Mouse (Mus musculus): ENCODE measurements around the gene Map2k2.
A peak's percentile ranks its signal among the peaks of the same experiment; 100 is the strongest.
"Not testable (repeated sequence)": the region's sequence is repeated elsewhere in the genome, so short reads cannot be mapped to it uniquely, and the experiment has no call there.

Map2k2 gene

DNA sequence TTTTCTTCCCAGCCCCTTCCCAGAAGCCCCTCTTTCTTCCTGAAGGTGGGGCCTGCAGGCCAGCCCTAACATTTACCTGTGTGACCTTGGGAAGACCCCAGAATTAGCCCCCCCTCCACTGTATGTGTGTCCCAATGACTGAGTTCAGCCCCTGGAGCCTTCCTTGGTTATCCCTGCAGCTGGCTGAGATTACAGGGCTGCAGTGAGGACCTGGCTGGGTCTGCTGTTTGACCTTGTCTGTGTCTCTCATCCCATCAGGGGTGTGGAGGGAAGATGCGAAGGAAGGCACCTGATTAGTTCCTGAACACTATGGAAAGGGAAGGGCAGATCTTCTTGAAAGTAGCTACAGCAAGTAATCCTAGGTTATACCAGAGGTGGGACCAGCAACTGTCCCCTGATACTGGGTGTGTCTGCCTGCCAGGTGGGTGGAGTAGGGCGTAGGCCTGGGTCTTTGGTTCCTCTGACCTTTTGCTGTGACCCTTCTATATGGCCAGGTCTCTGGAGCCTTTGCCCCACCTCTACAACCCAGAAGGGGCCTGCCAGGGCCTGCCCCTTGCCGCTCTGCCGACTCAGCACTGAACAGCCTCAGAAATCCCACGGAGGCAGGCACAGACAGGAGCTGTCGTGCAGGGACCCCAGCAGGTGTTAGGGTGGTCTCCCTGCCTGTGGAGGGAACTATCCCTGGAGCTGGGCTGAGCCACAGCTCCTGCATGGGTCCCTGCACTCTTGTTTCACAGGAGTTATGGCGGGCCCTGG is 35.9 kb downstream of the Map2k2 start:
- no peak for DNase-seq (ENCODE audit: extremely low read depth, low read depth, low spot score)

DNA sequence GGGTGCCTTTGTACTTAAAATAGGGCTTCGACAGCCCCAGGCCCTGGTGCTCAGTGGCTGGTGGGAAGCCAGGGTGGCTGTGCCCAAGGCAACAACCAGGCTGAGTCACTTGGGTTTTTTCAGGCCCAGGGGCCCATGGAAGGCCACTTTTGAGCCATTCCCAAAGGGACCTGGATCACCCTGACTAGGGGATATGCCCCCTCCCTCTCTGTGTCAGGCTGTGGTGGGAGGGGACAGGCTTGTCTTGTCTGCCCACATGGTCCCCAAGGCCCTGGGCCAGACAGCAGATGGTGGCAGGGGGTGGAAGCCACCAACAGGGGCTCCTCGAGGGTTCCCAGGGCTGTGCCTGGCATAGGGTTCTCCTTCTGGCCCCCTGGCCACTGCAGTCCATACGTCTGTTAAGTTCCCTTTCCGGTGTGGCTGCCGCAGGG is 36.9 kb downstream of the Map2k2 start:
- no peak for DNase-seq (ENCODE audit: extremely low read depth, low read depth, low spot score)

DNA sequence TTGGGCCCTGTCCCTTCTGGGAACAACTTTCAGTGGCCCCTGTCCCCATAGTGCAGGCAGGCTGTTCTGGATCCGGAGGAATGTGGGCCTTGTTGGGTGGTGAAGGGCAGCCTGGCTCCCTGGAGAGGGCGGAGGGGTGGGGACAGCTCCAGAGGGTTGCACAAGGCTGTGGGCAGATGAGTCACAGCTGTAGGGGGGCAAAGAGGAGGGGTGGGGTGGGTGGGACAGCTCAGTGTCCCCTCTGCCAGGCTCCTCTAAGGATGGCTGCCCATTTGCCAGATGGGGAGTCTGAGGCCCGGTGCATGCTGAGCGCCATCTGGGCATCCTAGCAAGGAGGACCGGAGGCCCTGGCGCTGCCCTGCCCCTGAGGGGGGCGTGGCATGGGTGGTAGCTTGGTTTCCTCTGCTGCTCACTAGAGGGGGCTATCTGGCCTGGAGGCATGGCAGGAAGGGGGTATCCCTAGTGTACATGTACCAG is 37.5 kb downstream of the Map2k2 start:
- DNase-seq (ENCODE audit: extremely low read depth, low read depth, low spot score), result no peak

DNA sequence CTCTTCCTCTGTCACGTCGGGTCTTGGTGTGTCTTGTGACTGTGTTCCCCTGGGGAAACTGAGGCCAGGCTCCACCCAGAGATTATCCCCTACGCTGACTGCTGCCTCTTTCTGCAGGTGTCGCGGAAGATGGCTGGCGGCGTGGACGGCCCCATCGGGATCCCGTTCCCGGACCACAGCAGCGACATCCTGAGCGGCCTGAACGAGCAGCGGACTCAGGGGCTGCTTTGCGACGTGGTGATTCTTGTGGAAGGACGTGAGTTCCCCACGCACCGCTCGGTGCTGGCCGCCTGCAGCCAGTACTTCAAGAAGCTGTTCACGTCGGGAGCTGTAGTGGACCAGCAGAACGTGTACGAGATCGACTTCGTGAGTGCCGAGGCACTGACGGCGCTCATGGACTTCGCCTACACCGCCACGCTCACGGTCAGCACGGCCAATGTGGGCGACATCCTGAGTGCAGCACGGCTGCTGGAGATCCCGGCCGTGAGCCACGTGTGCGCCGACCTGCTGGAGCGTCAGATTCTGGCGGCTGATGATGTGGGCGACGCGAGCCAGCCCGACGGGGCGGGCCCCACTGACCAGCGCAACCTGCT is 38.2 kb downstream of the Map2k2 start:
- no peak for DNase-seq (ENCODE audit: extremely low read depth, low read depth, low spot score)

DNA sequence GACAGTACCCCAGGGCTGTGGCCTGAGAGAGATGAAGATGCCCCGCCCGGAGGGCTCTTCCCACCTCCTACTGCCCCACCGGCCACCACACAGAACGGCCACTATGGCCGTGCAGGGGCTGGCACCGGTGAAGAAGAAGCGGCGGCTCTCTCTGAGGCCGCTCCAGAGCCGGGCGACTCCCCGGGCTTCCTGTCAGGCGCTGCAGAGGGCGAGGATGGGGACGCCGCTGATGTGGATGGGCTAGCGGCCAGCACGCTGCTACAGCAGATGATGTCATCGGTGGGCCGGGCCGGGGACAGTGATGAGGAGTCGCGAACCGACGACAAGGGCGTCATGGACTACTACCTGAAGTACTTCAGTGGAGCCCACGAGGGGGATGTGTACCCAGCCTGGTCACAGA is 39.0 kb downstream of the Map2k2 start:
- DNase-seq (ENCODE audit: extremely low read depth, low read depth, low spot score), result no peak

DNA sequence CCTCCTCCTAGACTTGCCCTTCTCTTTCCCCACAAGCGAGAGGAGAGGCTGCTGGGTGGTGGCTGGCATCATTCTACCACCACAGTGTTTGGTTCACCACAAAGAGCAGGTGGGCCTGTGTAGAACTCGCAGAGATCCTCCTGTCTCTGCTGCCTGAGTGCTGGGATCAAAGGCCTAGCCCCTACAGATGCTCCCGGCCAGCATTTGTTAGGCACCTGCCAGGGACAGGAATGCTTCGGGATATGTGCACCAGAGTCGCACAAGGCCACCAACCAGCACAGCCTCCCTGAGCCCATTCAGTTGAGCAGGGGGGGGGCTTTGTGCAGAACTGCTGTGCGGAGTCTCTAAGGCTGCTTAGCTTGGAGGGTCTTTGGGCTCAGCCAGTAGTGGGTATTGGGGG is 39.6 kb downstream of the Map2k2 start:
- DNase-seq (ENCODE audit: extremely low read depth, low read depth, low spot score), result no peak

DNA sequence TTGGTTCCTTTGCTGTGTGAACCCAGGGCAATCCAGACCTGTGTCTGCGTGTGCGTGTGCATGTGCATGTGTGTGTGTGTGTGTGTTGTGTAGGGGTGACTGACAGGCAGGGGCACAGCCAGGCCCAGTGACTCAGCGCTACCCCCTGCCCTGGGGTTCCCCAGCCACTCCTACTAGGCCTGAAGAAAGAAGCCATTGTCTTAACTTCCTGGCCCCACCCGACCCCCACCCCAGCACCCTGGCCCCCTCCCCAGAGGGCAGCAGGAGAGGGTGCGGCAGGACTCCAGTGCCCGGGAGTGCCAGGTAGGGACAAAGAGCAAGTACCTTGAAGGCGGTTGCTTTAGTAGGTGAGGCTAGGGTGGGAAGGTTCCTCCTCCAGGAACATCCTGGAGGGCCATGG is 40.1 kb downstream of the Map2k2 start:
- no peak for DNase-seq (ENCODE audit: extremely low read depth, low read depth, low spot score)

DNA sequence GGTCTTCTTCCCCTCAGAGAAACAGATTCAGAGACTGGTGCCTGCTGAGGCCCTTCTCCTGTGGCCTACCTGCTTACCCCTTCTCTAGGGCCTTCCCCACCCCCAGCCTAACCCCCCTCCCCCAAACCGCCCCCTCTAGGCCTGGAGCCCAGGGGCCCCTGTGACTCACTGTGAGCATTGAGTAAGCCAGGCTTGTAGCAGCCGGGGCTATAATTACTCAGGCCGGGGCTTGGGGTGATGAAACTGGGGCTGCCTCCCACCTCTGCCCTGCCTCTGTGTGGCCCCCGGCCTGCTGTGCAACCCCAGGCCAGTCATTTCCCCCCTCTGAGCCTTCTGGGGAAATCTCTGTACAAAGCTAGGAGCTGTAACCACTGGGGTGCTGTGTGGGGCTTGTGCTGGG is 40.6 kb downstream of the Map2k2 start:
- no peak for DNase-seq (ENCODE audit: extremely low read depth, low read depth, low spot score)

DNA sequence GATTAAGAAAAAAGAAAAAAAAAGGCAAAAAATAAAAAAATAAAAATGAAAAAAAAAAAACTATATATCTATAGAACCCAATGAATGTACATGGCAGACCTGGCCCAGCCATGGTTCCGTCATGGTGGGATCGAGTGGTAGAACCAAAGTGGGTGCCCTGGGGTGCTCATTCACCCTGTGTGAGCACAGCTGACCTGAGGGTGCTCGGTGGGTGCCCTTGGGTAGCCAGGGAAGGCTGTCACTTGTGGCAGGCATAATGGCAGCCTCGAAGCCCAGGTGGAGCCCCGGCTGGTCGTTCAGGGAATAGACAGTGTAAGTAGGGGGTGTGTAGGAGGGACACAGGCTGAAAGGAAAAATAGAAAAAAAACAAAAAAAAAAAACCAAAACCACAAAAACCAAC is 45.5 kb downstream of the Map2k2 start:
- no peak for DNase-seq (ENCODE audit: extremely low read depth, low read depth, low spot score)

DNA sequence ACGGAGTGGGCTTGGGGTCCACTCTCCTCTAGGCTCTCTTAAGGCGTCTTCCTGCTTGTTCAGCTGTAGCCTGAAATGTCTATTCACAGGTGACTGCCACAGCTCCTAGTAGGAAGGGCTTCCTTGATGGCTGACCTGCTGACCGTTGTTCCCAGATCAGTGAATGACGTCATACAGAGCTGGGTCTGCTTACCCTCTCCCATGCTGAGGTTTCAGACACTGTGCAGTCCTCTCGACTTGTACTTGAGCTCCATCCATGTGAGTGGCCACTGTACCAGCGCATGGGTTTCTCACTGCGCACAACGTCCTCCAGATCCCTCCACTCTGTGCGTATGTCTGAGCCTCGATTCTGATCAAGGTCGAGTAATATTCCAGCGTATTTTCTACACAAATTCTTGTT is 46.9 kb downstream of the Map2k2 start:
- DNase-seq (ENCODE audit: extremely low read depth, low read depth, low spot score), result no peak

DNA sequence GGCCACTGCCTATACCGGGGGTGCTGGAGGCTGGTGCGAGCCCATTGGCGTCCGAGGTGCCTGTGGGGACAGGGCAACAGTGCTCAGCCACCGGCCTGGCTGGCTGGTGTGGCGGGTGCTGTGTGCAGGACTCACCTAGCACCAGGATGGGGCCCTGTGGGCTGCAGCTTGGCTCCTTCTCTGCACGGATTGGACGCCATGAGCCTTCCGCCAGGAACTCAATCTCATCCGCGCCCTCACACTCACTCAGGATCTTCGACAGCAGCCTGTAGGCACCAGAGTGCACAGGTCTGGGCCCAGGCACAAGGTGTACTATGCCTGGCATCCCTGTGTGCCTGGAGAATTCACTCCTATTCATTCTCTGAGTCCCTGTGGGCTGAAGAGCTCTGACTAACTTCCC is 48.6 kb downstream of the Map2k2 start:
- no peak for DNase-seq (ENCODE audit: extremely low read depth, low read depth, low spot score)

DNA sequence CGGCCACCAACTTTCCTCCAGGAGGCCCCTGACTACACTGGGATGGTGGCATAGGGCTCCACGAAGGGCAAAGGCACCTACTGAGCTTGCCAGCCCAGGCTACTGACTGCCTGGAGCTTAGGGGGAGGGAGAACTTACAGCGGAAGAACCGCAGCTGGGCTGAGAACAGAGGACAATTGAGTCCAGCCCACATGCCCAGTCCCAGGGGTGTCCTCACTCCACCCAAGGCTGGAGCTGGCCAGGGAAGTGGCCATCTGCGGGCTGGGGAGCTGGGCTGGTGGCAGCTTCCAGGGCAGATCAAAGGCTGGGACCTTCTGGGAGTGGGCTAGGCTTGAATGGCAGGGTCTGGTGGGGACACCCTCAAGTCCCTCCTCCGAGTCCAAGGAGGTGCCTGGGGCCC is 49.0 kb downstream of the Map2k2 start:
- DNase-seq (ENCODE audit: extremely low read depth, low read depth, low spot score), result no peak

DNA sequence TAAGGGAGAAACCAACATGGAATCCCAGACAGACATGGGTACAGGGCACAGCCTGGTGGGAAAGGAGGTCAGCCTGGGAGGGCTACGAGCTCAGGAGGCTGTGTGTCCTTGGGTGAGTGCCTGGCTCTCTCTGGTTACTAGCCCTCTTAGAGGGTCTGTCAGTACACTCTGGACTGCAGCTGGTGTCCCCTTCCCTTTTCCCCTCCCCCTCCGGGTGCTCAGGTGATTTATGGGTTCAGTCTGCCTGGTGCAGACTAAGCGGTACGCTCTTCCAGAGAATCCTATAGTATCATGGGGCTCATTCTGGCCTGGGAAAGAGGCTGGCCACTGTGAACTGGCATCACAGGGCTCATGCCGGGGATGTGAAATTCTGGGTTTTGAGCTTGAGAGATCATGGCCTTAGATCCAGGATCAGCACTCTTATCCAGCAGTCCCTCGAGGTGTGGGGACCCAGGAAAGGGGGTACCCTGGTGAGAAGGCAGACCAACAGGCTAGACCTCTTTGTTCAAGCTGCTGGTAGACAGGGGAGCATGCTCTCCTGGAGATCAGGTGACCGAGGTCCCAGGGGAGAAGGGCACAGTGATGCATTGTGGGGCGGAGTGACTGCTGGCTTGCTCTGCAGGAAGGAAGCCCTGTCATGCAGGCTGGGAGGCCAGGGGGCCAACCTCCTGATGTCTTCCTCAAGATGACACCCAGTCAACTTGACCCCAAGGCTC is 56.0 kb downstream of the Map2k2 start:
- no peak for DNase-seq (ENCODE audit: extremely low read depth, low read depth, low spot score)

DNA sequence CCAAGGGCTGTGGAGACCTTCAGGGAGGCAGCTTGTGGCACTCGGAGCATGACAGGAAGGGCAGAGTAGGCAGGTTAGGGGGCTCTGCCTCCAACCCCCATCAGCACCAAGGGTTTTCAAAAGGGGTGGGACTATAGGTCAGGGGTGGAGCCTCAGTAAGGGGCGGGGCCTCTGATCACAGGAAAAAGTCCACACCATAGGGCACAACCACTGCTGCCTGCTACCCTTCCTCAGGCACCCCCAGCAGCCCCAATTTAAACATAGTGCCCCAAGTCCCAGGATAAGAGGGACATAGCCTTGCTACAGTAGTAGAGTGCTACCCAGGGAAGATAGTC is 56.6 kb downstream of the Map2k2 start:
- DNase-seq (ENCODE audit: extremely low read depth, low read depth, low spot score), result no peak

DNA sequence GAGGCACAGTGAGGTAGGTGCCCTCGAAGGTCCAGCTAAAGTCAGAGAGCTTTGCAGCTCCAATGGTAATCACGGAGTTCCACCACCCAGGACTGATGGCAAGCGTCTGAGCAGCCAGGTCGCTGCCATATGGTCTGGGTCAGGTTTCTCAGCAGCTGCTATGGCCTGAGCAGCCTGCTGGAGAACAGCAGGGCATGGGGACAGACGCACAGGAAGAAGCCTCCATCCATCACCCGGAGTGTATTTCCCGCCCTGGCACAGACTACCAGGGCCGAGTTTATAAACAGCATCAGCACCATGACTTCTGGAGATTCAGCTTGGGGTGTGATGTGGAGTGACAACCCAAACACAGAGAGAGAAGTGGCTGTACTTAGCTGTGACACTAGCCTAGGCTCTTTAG is 59.4 kb downstream of the Map2k2 start:
- DNase-seq (ENCODE audit: extremely low read depth, low read depth, low spot score), result no peak

DNA sequence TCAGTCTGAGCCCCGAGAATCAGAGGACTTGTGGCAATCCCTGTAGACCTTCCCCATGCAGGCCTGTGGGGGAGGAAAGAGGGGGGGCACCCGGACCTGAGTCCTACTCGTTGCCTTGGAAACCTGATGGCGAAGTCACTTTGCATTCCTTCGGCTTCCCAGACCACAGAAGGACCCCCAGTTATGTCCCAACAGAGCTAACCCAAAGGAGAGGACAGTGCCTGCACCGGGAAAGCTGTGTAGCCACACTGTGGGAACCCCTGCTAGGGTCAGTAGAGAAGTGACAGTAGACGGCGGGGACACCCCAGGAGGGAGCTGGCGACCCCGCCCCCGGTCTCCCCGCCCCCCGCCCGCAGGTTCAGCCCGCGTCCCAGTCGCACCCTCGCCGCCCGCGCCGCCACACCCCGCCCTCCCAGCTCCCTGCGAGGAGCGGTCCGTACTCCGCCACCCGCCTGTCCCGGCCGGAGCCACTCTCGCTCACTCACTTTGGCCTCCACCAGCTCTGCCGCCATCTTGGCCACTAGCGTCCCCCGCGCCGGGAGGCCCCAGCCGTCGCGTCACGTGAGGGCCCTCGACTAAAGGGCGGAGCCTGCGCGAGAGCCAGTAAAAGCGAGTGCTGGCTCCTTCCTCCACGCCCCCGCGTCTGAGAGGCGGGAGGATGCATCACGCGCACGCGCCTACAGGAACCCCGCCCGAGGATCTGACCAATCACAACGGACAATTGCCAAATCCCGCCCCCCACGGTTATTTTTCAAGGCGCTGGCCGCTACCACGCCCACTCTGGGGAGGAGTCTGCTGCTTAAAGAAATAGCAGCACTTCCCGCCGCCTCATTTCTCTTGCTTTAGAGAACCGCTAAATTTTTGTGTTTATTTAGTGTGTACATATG is 61.7 kb downstream of the Map2k2 start, which contains the start of gene Pias4:
TSS of gene Pias4 (minus strand) at position 724 of the 887 bp plus-strand sequence.
- peak; percentile 73 for DNase-seq (ENCODE audit: extremely low read depth, low read depth, low spot score)

DNA sequence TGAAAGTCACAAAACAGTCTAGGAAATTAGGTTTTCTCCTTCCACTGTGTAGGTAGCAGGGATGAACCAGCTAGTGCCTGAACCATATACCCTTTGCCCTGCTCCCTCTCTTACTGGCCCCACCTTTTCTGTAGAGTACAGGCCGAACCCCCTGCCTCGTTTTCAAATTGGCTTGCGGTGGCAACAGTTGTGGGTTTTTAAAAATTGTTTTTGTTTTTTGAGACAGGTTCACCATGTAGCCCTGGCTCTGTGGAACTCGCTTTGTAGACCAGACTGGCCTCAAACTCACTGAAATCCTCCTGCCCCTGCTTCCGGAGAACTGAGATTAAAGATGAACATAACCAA is 62.3 kb downstream of the Map2k2 start:
- no peak for DNase-seq (ENCODE audit: extremely low read depth, low read depth, low spot score)

DNA sequence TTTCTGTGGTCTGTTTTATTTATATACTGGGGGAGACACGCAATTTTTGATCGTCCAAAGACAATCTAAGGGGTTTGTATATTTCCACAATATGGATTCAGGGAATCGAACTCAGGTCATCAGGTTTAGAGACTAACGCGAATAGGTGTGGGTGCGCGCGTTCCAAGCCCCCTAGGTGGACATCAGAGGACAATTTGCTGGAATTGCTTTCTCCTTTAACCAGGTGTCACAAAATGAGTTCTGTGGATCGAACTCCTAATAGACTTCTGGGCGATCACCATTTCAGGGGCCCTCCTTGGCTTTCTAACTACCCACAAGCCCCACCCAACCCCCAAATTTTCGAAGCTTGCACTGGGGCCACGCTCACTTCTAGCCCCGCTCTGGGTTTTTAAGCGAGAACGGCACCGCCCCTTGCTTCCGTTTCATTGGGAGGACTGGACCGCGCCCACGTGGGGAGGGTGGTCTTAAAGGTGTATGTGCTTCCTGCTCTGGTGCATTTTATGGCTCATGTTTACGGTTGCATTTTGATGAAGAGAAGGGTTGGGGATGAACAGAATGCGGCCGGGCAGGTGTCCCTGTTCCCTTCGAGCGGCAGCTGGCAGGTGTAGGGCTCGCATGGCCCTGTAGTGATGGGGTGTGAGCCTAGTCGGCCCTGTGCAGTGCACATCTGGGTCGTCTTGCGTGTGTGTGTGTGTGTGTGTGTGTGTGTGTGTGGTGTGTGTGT is 63.0 kb downstream of the Map2k2 start:
- no peak for DNase-seq (ENCODE audit: extremely low read depth, low read depth, low spot score)

DNA sequence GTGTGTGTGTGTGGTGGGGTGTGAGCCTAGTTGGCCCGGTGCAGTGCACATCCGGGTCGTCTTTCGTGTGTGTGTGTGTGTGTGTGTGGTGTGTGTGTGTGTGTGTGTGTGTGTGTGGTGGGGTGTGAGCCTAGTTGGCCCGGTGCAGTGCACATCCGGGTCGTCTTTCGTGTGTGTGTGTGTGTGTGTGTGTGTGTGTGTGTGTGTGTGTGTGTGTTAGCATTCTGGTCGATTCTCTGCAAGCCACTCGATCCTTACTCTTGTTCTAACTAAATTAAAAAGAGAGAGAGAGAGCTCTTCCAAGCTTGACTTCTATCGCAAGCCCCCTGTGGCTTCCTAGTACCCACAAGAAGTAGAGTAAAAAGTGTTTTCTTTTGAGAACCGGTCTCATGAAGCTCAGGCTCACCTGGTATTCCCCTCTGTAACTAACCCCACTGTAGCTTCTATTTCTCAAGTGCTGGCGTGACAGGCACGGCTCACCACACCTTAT is 63.7 kb downstream of the Map2k2 start:
- not testable (repeated sequence) for DNase-seq (ENCODE audit: extremely low read depth, low read depth, low spot score)

DNA sequence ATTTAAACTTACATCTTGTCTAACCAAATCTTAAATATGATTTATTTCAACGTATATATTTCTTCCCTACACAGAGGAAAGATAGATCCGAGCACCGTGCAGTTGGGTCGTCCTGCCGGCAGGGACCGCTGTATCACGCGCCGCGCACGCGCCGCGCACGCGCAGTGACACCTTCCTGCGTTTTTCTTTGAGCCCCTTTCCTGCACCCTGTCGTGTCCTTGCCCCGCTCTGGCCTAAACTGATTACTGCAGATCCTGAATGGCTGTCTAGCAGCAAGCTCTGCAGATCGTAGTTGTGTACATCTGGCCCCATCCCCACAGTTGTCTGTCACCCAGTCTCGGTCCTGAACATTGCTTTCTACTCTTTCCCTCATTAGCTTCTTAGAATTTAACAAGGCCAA is 67.4 kb downstream of the Map2k2 start:
- no peak for DNase-seq (ENCODE audit: extremely low read depth, low read depth, low spot score)
